Mouse (Mus musculus) MEL (cell line): ENCODE measurements around the gene Tmem169.

Source experiments
- CTCF ChIP-seq, 3 experiments: IDR thresholded peaks in 2 of 3; conservative IDR thresholded peaks in 1 of 3; 2 replicates each; pipeline ENCODE4 v1.5.1; 2011 to 2012; ENCODE audit warnings: low read length in 3 of 3, low read depth in 2 of 3, mild to moderate bottlenecking in 2 of 3, improper control_type of control experiment in 1 of 3, inconsistent platforms in 1 of 3, mixed read lengths in 1 of 3, moderate library complexity in 1 of 3; ENCODE audit not compliant: control insufficient read depth in 1 of 3, insufficient read depth in 1 of 3, poor library complexity in 1 of 3, severe bottlenecking in 1 of 3
- MYB ChIP-seq: IDR thresholded peaks from 2 replicates; pipeline ENCODE4 v1.6.1; 2011; ENCODE audit warnings: mild to moderate bottlenecking, low read depth, low read length, improper control_type of control experiment
- POLR2AphosphoS2 ChIP-seq: IDR thresholded peaks from 2 replicates; pipeline ENCODE4 v1.6.1; 2011; ENCODE audit warnings: low read length, improper control_type of control experiment
- TAL1 ChIP-seq: IDR thresholded peaks from 2 replicates; pipeline ENCODE4 v1.6.1; 2012; ENCODE audit warnings: mild to moderate bottlenecking, inconsistent platforms, low read length, moderate library complexity, mixed read lengths
- UBTF ChIP-seq: IDR thresholded peaks from 2 replicates; pipeline ENCODE4 v1.6.1; 2012; ENCODE audit warnings: low read depth, mild to moderate bottlenecking, inconsistent platforms, low read length, improper control_type of control experiment, moderate library complexity, borderline replicate concordance; ENCODE audit not compliant: insufficient read depth

- TF ChIP-seq POLR2AphosphoS2 (no peak), MYB (no peak), CTCF (IDR thresholded peaks at IDR 0.05 in 2 of 3, conservative IDR thresholded peaks at IDR 0.05 in 1 of 3; ENCODE audit: control insufficient read depth in 1 of 3, insufficient read depth in 1 of 3, low read depth in 2 of 3, low read length in 3 of 3, poor library complexity in 1 of 3, severe bottlenecking in 1 of 3) (no peak), TAL1 (no peak), UBTF (no peak)
Observed at GRCm38 (mm10) chr1:72306241-72306640, 22.1 kb downstream of the Tmem169 start.
